Mouse (Mus musculus): ENCODE measurements around the gene Mrpl45.
"Not testable (repeated sequence)": the region's sequence is repeated elsewhere in the genome, so short reads cannot be mapped to it uniquely, and the experiment has no call there.

Mrpl45 gene

GRCm38 (mm10) chr11:97299939-97300338 lies 15.6 kb upstream of the Mrpl45 start:
- no peak for DNase-seq

- DNase-seq = no peak
These were observed 14.1 kb upstream of the Mrpl45 start for GRCm38 (mm10) chr11:97301406-97301805.

DNA sequence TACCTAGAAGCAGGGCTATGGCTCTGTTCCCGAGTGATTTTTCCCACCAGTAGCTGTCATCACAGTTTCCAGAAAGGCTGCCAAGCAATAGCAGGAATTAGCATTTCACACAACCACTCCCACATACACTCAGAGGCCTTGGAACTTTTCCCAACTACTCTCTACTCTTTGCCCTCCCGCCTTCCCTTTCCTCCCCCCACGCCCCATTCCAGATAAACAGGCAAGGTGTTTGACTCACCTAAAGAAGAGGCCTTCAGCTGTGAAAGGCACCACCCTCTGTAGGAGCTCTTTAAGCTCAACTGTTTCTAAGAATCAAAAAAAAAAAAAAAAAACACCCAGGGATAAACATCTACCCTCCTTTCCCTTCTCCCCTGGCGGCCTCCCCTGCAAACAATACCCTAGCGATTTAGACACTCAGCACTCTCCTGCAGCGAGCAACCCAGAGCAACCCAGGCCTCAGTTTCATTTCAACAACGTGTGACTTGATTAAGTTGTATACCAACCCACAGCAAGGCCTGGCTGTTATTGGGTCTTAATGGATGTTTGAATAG lies 13.2 kb upstream of the Mrpl45 start:
- DNase-seq = peak; percentile 68 to 72

DNA sequence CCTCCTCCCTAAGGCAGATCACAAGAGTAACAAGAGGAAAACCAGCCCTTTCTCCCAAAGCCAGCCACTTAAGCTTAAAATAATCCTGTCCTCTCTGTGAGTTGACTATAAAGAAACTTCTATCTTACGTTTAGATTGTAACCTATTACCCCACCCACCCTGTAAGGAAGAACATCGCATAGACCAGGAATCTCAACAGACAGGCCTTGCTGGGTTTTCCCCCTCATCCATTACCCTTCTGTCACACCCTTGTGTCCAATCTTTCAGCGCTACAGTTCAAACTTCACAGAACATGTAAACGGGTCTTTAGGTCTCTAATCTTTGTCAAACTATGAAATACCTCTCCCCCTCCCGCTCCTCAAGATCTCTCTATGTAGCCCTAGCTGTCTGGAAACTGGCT lies 10.9 kb upstream of the Mrpl45 start:
- no peak for DNase-seq

GRCm38 (mm10) chr11:97307294-97308069 lies 8.0 kb upstream of the Mrpl45 start:
- no peak for DNase-seq

GRCm38 (mm10) chr11:97308806-97309450 lies 6.6 kb upstream of the Mrpl45 start:
- no peak for DNase-seq

- DNase-seq = peak; percentile 80 to 91
These were observed 6.1 kb upstream of the Mrpl45 start for GRCm38 (mm10) chr11:97309451-97309836.

GRCm38 (mm10) chr11:97309911-97310571 lies 5.5 kb upstream of the Mrpl45 start:
- DNase-seq = peak; percentile 83 to 84

GRCm38 (mm10) chr11:97310895-97311631 lies 4.5 kb upstream of the Mrpl45 start:
- peak in 1 of 2 experiments; percentile 39 for DNase-seq

GRCm38 (mm10) chr11:97312871-97313270 lies 2.6 kb upstream of the Mrpl45 start:
- DNase-seq = not testable (repeated sequence)

DNA sequence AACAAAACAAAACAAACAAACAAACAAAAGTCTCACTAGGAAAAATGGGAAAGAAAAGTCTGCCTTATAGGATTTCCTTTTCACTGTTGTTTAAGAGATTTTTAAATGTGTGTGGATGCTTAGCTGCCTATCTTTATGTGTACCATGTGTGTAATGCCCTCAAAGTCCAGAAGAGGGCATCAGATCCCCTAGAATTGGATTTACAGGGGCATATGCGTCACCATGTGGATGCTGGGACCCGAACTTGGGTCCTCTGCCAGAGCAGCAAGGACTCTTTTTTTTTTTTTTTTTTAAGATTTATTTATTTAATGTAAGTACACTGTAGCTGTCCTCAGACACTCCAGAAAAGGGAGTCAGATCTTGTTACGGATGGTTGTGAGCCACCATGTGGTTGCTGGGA lies 1.4 kb upstream of the Mrpl45 start:
- no peak for DNase-seq

DNA sequence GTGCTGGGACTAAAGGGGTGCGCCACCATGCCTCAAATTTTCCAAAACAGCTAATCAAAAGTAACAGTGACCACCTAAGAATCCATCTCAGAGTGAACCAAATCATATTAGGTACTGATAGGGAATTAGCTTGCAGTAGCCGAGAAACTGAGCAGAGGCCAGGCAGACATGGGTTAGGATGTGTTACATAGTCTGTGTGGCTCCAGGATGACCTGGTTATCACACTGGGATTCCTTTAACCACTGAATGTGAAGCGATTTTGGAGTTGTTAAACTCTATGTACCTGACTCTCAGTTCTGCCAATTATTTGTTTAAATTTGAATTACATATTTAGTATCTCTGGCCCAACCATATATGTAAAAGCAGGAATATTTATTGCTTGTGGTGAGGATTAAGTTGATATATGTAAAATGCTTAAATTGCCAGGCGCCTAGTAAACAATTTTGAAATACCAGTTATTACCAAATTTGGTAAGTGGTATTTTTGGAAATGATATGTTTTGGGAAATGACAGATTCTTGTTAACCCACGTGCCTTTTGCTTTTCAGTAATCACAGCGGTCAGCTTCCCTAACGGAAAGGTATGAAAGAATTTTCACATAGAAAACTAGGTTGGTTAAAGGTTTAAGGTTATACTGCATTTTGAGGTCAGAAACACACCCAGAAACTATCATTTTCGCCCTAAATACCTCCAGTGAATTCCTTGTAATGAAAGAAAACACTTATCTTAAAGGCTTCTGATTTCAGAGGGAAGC lies 589 bp upstream of the Mrpl45 start:
- DNase-seq = no peak

- no peak for DNase-seq
These were observed 5.7 kb downstream of the Mrpl45 start for GRCm38 (mm10) chr11:97321197-97321596.

- not testable (repeated sequence) for DNase-seq
These were observed 6.5 kb downstream of the Mrpl45 start for GRCm38 (mm10) chr11:97321894-97322600.

GRCm38 (mm10) chr11:97325224-97325623 lies 9.7 kb downstream of the Mrpl45 start:
- no peak for DNase-seq

DNA sequence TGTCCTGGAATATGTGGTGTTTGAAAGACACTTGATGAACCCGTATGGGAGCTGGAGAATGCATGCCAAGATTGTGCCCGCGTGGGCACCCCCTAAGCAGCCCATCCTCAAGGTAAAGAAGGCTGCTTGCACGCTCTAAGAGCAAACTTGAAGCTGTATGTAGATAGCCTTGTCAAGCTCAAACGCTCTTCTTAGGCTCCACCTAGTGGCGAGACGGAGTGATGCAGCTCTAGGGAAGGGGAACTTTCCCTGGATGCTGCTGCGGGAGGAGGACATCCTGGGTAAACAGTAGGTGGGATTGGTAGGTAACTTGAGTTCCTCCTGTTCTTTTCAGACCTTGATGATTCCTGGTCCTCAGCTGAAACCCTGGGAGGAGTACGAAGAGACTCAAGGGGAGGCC lies 12.6 kb downstream of the Mrpl45 start:
- DNase-seq = peak in 1 of 2 experiments; percentile 69

- DNase-seq = no peak
These were observed 14.8 kb downstream of the Mrpl45 start for GRCm38 (mm10) chr11:97330315-97330714.

DNA sequence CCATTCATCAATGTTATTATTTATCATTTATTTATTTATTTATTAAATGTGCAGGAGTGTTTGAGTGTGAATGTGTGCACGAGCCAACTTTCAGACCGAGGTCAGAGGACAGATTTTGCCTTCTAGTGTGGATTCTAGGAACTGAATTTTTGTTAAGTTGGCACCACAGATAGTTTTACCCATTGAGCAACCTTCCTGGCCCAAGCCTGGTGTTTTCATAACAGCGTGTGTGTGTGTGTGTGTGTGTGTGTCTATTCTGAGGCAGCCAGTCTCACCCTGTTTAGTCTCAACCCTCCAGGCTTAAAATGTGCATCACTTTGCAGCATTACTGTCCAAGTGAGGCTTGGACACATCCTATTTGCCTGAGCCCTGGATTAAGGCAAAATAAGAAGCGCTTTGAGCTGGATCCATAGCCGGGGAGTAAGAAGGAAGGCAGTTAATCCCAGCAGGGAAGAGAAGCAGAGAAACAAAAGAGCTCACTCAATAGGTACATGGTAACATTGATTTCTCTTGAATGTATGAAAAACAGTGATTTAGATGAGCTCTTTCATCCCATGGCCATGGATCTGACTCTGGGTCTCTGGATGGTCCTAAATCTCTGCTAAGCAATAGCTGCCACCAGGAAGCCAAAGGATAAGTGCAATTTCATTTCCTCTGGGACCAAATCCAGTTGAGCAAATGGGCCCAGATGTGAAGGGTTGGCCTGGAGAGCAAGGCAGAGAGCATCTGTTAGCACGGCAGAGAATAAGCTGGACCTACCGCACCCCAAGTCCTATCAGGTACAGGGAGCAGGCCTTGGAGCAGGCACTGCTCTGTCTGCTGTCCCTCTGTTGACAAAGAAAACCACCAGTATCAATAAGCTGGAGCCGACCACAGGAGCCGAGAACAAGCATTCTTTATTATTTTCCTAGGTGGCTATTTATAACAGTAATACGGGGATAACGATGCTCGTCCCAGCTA lies 16.0 kb downstream of the Mrpl45 start:
- DNase-seq = peak in 1 of 2 experiments; percentile 14

- DNase-seq = peak in 1 of 2 experiments; percentile 21
These were observed 17.5 kb downstream of the Mrpl45 start for GRCm38 (mm10) chr11:97333044-97333443.

GRCm38 (mm10) chr11:97333896-97334295 lies 18.4 kb downstream of the Mrpl45 start:
- no peak for DNase-seq

Data from lung, postnatal 4 days (tissue).